Mouse (Mus musculus) stomach, embryonic 15.5 days (tissue): ENCODE results near the gene Jam2. TPM values are rescaled to one million over a fixed set of nuclear protein-coding genes. Genes with fewer than 3 reads are reported as not detected.

Experiments
- ATAC-seq: fragments of 200-750 bp; cut with Nextera tagmentation; 2 replicates; pipeline ENCODE4 v1.8.0; 2017; ENCODE audit warnings: low read depth, moderate number of reproducible peaks, moderate TSS enrichment; ENCODE audit not compliant: insufficient read depth, low FRiP score
- H3K27ac ChIP-seq: fragments of 300-500 bp; sonication (generic); 2 replicates; pipeline ENCODE4 v1.5.1; 2015; ENCODE audit warnings: mild to moderate bottlenecking, inconsistent platforms
- H3K27me3 ChIP-seq: fragments of 300-500 bp; sonication (generic); replicated peaks from 2 replicates; pipeline ENCODE4 v1.6.1; 2015; ENCODE audit warnings: inconsistent platforms
- H3K36me3 ChIP-seq: fragments of 300-500 bp; sonication (generic); 2 replicates; pipeline ENCODE4 v1.6.1; 2015; ENCODE audit warnings: inconsistent platforms
- H3K4me1 ChIP-seq: fragments of 300-500 bp; sonication (generic); 2 replicates; pipeline ENCODE4 v1.6.1; 2015; ENCODE audit warnings: inconsistent platforms
- H3K4me2 ChIP-seq: fragments of 300-500 bp; sonication (generic); 2 replicates; pipeline ENCODE4 v1.6.1; 2015; ENCODE audit warnings: mild to moderate bottlenecking, inconsistent platforms
- H3K4me3 ChIP-seq: fragments of 300-500 bp; sonication (generic); replicated peaks from 2 replicates; pipeline ENCODE4 v1.5.1; 2015; ENCODE audit warnings: inconsistent platforms
- H3K9ac ChIP-seq: fragments of 300-500 bp; sonication (generic); 2 replicates; pipeline ENCODE4 v1.6.1; 2015; ENCODE audit warnings: inconsistent platforms
- H3K9me3 ChIP-seq: fragments of 300-500 bp; sonication (generic); 2 replicates; pipeline ENCODE4 v1.6.1; 2016; ENCODE audit warnings: inconsistent platforms
- WGBS: fragments of 180-500 bp; shearing (Covaris S2); methylation state at CpG from one replicate; pipeline ENCODE4 v1.1.7; 2015; 5-methylcytosine and 5-hydroxymethylcytosine counted together
- polyA plus RNA-seq: library from polyadenylated mRNA; unstranded; fragments of >200 nt; fragmentation: Nextera tagmentation; extraction: Ambion mirVana; gene quantifications from 2 replicates; pipeline ENCODE4 v1.2.1, GENCODE M21; 2015

The Jam2 gene
- polyA plus RNA-seq, result 4.2 and 5.7 TPM in 2 replicates

DNA sequence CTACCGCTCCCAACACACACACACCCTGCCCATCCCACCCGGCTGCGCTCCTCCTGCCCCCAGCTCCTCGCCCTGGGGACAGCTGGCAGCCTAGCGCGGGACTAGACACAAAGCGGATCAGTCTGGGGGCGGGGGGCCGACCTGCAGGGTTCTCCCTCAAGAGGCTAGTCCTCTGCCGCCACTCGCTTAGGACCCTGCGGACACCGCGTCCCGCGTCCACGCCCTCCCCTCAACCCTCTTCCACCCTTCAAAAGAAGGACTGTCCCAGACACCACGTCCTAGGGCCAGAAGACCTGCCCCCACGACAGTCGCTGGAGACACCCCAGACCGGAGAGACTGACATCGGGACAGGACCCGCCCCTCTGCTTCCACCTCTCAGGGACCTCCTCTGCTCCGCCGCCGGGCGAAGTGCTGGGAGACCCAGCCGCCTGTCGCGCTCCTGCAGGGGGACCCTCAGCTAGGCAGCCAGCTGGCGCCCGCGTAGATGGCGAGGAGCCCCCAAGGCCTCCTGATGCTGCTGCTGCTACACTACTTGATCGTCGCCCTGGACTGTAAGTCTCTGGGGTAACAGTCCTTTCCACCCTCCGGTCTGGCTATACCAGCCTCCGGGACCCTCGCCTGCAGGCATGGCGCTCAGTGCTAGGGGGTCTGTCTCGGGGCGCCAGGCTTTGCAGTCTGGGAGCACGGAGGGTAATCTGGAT, at the start of gene Jam2:
TSS of gene Jam2 (plus strand) at position 121 of the 701 bp plus-strand sequence.
- H3K4me1 ChIP-seq, result no peaks in the 10 kb centered on the region
- no peaks in the 10 kb centered on the region for H3K9me3 ChIP-seq
- peak within 1 kb of the TSS; percentile 56; the same call in 1 of the 2 replicates for H3K9ac ChIP-seq
- H3K4me3 ChIP-seq, result peak within 1 kb of the TSS; percentile 61
- WGBS, result under 1% methylated on average over 40 of the region's 43 CpGs
- H3K36me3 ChIP-seq, result no peaks in the 10 kb centered on the region
- ATAC-seq, result peak; percentile 75
- peaks cover 7% of the 10 kb centered on the region; the same call in 1 of the 2 replicates for H3K27me3 ChIP-seq
- peak within 1 kb of the TSS; percentile 99 for H3K4me2 ChIP-seq
- no peak within 1 kb of the TSS for H3K27ac ChIP-seq

DNA sequence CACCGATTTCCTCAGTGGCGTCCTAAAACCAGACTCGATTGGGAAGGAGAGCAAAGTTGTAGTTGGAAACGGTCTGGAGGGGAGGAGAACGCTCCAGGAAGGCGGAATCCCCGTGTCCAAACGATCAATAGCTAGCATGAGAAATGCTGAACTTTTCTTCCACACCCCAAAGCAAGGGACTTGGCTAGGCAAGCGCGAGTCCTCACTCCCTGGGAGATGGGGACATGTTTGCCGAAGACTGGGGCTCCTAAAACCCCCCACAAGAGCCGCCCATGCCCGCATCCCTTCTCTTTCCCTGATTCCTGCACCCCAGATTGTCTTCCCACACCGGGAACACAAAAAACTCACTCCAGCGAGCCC, 39.1 kb upstream of the Jam2 start:
- Histone ChIP-seq H3K36me3 (peaks cover 10% of the 10 kb centered on the region; the same call in 1 of the 2 replicates), H3K27me3 (no peaks in the 10 kb centered on the region), H3K27ac (peak overlapping the region; percentile 55; the same call in 1 of the 2 replicates), H3K4me1 (peaks cover 3% of the 10 kb centered on the region; the same call in 1 of the 2 replicates), H3K9me3 (no peaks in the 10 kb centered on the region), H3K4me2 (peak overlapping the region; percentile 66), H3K9ac (peak overlapping the region; percentile 52; the same call in 1 of the 2 replicates), H3K4me3 (peak overlapping the region; percentile 79)
- 0% methylated on average over 15 of the region's 15 CpGs for WGBS
- ATAC-seq, result peak; percentile 19; the same call in 1 of the 2 replicates

DNA sequence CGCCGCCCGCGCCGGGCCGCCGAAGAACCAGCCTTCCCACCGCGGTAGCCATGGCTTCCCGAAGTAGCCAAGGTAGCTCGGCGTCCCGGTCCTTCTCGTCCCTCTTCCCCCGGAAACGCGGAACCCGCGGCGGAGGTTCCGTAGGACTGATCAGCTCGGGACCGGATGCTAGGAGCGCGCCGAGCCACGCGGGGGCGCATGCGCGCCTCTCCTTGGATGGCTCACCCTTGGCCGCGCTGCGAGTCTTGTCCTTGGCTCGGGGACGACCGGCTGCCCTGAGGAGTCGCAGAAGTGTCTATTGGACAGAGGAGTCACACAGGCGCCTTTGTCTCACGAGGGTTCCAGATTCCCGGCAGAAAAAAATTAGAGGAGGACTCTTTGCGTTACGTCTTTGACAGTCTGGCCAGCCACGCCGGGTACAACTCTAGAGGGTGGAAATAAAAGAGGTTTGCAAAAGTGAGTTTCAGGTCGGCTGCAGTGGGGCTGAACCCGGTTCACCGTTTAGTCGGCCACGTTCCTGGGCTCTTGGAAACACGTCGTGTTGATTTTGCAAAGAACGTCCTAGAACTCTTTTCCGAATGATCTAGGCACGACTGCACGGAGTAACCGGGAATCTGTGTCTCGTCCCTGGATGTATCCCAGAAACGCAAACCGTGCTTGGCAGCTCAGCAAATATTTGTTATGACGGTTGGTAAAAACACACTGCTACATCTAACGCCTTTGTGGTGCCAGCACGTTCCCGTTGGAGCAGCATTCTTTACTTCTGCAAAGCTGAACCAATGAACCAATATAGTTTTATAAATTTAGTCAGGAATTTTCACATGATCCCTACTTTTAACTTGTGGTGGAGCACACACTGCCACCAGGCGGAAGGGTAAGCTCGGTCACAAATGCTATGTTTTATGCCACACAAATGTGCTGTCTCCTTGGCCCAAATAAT, 38.5 kb upstream of the Jam2 start, which contains the start of gene Mrpl39:
TSS of gene Mrpl39 (minus strand) at position 577 of the 940 bp plus-strand sequence.
- H3K9me3 ChIP-seq, result no peaks in the 10 kb centered on the region
- H3K27ac ChIP-seq, result peak within 1 kb of the TSS; percentile 72
- no peaks in the 10 kb centered on the region for H3K27me3 ChIP-seq
- H3K4me2 ChIP-seq, result peak within 1 kb of the TSS; percentile 66
- H3K4me3 ChIP-seq, result peak within 1 kb of the TSS; percentile 79
- WGBS, result under 1% methylated on average over 66 of the region's 66 CpGs
- H3K9ac ChIP-seq, result peak within 1 kb of the TSS; percentile 52; the same call in 1 of the 2 replicates
- H3K4me1 ChIP-seq, result peaks cover 3% of the 10 kb centered on the region; the same call in 1 of the 2 replicates
- H3K36me3 ChIP-seq, result peaks cover 6% of the 10 kb centered on the region; the same call in 1 of the 2 replicates
- ATAC-seq, result peak; percentile 97

DNA sequence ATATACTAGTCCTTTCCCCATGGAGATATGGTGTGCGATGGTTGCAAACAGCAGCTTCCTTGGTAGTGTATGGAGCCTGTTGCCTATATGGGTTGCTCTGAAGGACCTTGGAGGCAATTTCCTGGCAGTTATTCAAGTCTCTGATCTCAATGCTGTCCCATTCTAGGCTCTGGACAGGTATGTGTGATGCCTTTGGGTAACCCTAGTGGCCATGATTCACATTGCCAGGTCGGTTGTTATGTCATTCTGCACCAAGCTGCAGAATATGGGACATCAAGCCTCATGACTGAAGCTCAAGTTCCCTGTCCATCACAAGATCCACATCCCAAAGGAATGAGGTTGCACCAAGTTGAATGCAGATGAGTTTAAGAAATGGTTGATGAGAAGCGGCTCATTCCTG, 36.6 kb upstream of the Jam2 start:
- Histone ChIP-seq H3K9ac (no peak overlapping the region), H3K4me2 (no peak overlapping the region), H3K27ac (no peak overlapping the region), H3K4me1 (peaks cover 3% of the 10 kb centered on the region; the same call in 1 of the 2 replicates), H3K27me3 (no peaks in the 10 kb centered on the region), H3K9me3 (no peaks in the 10 kb centered on the region), H3K36me3 (no peaks in the 10 kb centered on the region), H3K4me3 (no peak overlapping the region)
- WGBS, result 77% methylated on average over 3 of the region's 3 CpGs
- no peak for ATAC-seq

DNA sequence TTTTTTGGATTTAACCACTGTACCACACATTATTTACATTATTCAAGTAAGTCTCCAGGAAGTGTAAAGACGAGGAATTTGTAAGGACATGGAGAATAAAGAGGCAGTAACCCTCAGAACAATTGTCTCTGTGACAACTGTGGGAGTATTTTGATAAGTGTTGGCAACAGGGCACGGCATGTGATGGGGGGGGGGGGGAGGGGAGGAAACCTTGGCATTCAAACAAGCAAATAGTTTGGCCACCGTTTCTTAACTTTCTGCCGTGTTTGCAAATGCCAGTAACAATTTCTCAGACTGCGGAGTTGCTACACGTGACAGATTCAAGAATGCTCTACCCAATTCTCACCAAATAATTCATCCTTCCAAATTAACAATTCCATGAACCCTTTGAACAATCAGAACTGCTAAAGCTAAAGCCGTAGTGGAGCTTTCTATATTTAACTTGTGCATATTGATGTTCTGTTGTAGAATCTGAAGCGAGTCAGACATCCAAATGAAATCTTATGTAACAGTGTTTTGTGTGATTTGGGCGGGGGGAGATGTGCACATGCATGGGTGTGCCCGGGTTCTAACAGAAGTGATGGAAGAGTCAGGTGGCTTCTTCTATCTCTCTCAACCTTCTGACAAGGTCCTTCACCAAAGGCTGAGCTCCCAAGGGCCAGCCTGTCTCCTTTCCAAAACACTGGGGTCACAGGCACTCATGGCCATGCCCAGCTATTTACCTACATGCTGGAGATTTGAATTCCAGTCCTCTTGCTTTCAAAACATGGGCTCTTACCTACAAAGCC, 29.0 kb upstream of the Jam2 start:
- H3K9me3 ChIP-seq, result no peaks in the 10 kb centered on the region
- WGBS, result 57% methylated on average over 10 of the region's 10 CpGs
- no peak for ATAC-seq

DNA sequence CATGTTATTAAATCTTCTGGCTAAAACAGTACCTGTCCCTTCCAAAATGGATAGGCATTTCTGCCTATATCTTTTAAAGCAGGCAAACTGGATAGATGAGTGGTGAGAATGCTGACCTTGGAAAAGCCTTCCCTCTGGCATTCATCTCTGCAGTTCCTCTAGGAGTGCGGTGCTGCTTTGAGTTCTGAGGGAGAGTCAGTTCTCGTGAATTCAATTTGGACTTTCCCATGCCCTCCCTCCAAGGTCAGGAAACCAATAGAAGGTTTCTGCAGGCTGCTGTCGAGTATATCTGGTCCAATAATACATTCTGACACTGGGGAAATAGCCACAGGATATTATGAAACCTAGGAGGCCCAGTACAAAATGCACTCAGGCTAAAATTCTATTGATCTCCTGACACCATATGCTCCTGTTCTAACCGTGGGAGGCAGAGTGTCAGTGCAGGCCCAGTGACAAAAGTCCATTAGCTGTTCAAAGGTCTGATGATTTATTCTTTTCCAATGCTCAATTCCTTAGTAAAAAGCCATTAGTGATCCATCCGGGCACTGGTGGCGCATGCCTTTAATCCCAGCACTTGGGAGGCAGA, 28.1 kb upstream of the Jam2 start:
- Histone ChIP-seq H3K27me3 (no peaks in the 10 kb centered on the region), H3K36me3 (no peaks in the 10 kb centered on the region), H3K4me2 (no peak overlapping the region), H3K4me3 (no peak overlapping the region), H3K4me1 (no peaks in the 10 kb centered on the region), H3K27ac (no peak overlapping the region), H3K9ac (no peak overlapping the region), H3K9me3 (no peaks in the 10 kb centered on the region)
- ATAC-seq, result no peak
- WGBS, result 74% methylated on average over 6 of the region's 6 CpGs

More for the DNA sequence above, 29.0 kb upstream of the Jam2 start:
- H3K9ac ChIP-seq, result no peak overlapping the region
- no peak overlapping the region for H3K4me2 ChIP-seq
- H3K4me1 ChIP-seq, result no peaks in the 10 kb centered on the region
- no peak overlapping the region for H3K27ac ChIP-seq
- no peaks in the 10 kb centered on the region for H3K27me3 ChIP-seq
- H3K4me3 ChIP-seq, result no peak overlapping the region
- H3K36me3 ChIP-seq, result no peaks in the 10 kb centered on the region

DNA sequence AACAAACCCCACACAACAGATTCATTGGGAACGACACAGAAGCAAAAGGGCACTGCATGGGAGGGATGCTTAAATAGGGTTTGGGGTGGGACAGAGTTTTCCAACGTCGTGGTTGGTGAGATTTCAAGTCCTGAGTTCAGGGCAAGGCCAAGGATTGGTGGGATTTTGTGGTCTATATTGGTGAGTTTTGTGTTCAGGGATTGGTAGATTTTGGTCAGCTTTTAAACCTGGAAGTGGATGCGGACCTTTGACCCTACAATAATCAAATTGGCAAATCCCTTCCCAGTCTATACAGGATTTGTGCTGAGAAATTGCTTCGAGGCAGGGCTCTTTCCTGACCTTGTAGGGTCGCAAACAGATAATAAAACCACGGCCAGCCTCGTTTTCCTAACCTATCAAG, 6.0 kb upstream of the Jam2 start:
- no peaks in the 10 kb centered on the region for H3K9me3 ChIP-seq
- H3K4me1 ChIP-seq, result no peaks in the 10 kb centered on the region
- H3K9ac ChIP-seq, result no peak overlapping the region
- no peak for ATAC-seq
- H3K4me3 ChIP-seq, result no peak overlapping the region
- no peak overlapping the region for H3K27ac ChIP-seq
- no peak overlapping the region for H3K4me2 ChIP-seq
- no peaks in the 10 kb centered on the region for H3K36me3 ChIP-seq
- 76% methylated on average over 8 of the region's 8 CpGs for WGBS
- no peaks in the 10 kb centered on the region for H3K27me3 ChIP-seq

DNA sequence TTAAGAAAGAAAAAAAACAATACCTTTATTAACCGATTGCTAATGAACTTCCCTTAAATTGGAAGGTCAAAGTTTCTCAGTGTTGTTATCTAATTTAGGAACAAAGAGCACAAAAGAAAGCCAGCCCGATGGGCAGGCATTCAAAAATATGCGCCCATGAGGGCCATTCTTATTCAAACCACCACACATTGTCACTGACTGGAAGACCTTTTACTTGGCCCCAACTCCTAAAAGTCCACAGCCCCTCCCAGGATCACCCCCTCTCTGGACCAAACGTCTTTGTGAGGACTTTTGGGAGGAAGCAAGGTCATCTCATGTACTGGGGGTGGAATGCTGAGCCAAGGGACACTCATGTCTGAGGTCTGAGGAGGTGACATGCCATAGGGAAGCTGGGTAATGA, 4.7 kb upstream of the Jam2 start:
- H3K4me3 ChIP-seq, result no peak overlapping the region
- H3K27ac ChIP-seq, result no peak overlapping the region
- H3K36me3 ChIP-seq, result no peaks in the 10 kb centered on the region
- no peak for ATAC-seq
- WGBS, result 64% methylated on average over 4 of the region's 4 CpGs
- 0 out of 2 replicates have a peak, but pooled peaks cover 4% of the 10 kb centered on the region for H3K27me3 ChIP-seq
- H3K4me1 ChIP-seq, result no peaks in the 10 kb centered on the region
- no peak overlapping the region for H3K9ac ChIP-seq
- H3K9me3 ChIP-seq, result no peaks in the 10 kb centered on the region
- H3K4me2 ChIP-seq, result no peak overlapping the region

DNA sequence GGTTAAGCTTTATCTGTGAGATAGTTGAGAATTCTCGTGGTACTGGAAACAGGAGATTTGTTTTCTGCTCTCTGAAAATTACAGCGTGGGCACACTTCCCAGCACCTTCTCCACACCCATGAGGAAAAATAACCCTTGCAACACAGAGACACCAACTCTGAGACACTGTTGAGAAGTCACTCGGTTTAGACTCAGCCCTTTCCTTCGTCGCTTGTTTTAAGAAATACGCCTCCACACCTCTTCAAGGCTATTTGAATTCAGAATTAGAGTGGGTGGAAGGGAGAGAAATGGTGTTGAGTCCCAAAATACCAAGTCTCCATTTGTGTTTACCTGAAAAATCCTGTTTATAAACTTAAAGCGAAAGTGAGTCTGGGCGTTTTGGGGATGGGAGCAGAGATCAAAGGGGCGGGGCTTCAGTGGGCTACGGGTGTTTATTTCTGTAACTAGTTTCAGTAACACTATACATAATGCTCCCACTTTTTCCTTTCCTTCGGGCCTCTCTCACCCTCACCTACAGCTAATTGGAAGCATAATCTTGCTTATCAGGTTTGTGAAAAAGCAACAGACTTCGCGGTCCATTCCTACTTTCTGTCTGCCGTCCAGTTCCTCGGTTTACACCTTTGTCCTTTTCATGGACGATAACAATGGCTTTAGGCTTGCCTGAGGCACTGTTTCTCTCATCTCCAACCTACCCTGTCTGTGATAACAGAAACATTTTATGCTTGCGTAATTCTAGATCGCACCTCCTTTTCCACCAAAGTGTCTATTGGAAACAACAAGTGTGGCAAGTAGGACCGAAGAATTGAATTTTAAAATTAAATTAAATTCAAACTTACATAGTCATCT, 4.1 kb upstream of the Jam2 start:
- H3K4me1 ChIP-seq, result no peaks in the 10 kb centered on the region
- WGBS, result 81% methylated on average over 19 of the region's 19 CpGs
- no peak overlapping the region for H3K4me2 ChIP-seq
- no peaks in the 10 kb centered on the region for H3K9me3 ChIP-seq
- H3K27me3 ChIP-seq, result peaks cover 7% of the 10 kb centered on the region; the same call in 1 of the 2 replicates
- no peaks in the 10 kb centered on the region for H3K36me3 ChIP-seq
- no peak overlapping the region for H3K9ac ChIP-seq
- H3K27ac ChIP-seq, result no peak overlapping the region
- no peak for ATAC-seq
- H3K4me3 ChIP-seq, result no peak overlapping the region

DNA sequence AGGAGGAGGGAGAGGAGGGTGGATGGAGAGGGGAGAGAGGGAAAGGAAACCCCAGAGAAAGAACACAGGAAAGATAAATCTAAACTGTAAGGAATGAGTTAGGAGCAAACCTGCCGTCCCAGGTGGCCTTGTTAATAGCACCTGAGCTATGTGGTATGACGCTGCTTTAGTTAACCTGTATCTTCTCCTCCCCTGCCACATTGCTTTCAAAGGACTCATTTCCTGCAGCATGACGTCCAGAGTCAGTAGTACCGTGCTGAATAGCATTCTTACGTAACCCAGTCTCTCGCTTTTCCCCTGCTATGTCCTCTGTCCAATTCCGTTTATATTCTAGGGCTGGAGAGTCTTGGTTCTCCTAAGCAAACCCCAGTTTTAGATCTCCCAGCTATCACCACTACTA, 3.0 kb upstream of the Jam2 start:
- Histone ChIP-seq H3K4me1 (no peaks in the 10 kb centered on the region), H3K9ac (no peak overlapping the region), H3K27ac (no peak overlapping the region), H3K4me3 (no peak overlapping the region), H3K9me3 (no peaks in the 10 kb centered on the region), H3K36me3 (no peaks in the 10 kb centered on the region), H3K4me2 (no peak overlapping the region), H3K27me3 (peaks cover 7% of the 10 kb centered on the region; the same call in 1 of the 2 replicates)
- no peak for ATAC-seq
- WGBS, result 83% methylated on average over 7 of the region's 7 CpGs
